Mouse (Mus musculus): Measurements from ENCODE around the gene Fbxo27.

Gene Fbxo27

DNA sequence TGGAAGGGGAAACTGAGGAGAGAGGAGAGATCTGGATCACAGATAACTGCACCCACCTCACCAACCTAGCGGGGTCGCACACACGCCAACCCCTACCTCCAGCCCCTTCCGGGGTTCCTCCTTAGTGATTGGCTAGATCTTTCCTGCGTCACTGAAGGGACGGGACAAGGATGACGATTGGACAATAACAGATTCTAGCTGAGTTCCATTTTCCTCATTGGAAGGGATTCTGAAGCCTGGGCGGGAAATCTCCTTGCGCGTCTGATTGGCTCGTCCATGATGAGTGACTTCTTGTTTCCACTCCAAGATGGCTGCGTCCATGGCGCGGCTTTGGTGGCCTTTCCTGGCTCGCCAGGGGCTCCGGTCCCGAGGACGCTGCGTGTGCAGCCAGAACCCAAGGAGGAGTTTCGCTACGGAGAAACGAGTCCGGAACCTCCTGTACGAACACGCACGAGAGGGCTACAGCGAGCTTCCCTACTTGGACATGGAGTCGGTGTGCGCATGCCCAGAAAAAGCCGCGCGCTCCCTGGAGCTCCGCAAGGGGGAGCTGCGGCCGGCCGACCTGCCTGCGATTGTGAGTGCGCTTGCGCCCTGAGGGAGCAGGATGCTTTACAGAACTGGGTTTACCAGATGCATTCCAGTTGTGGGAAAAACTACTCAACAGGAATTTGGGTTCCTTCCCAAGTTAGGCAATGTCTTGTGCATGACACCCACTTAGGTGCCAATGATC lies 49.2 kb downstream of the Fbxo27 start, which contains the start of the genes Mrps12 and Sars2:
Gene Mrps12 (minus strand): TSS at position 112 of the 730 bp plus-strand sequence.
Gene Sars2 (plus strand): TSS at position 284 of the 730 bp plus-strand sequence.
- in situ Hi-C loops (cut with MboI, MseI) = no loop called here
